Mouse (Mus musculus) erythroblast, embryonic 14.5 days (primary cell): Measurements from ENCODE around the gene Tmem132a.

Experiments
- GATA1 ChIP-seq: IDR thresholded peaks from 2 replicates; pipeline ENCODE4 v1.6.1; 2012; ENCODE audit warnings: low read length, inconsistent platforms, mixed read lengths
- TAL1 ChIP-seq: IDR thresholded peaks from 3 replicates; pipeline ENCODE4 v1.6.1; 2012; ENCODE audit warnings: low read length, inconsistent platforms, mixed read lengths

- TF ChIP-seq TAL1 (no peak), GATA1 (no peak)
These were observed 25.5 kb downstream of the Tmem132a start for GRCm38 (mm10) chr19:10844206-10844605.
